Mouse (Mus musculus) cerebellum, adult 2 months (tissue): ENCODE results near the gene Gpc6. TPM values are rescaled to one million over a fixed set of nuclear protein-coding genes. Genes with fewer than 3 reads are reported as not detected.

Experiments
- DNase-seq, 2 experiments: peaks; one replicate each; pipeline ENCODE4 v3.0.0; 2021
- H3K27ac ChIP-seq: fragments of 200-500 bp; 2 replicates; pipeline ENCODE4 v1.5.1; 2012; ENCODE audit warnings: low read length, control low read depth, inconsistent platforms; ENCODE audit not compliant: insufficient read depth
- H3K27me3 ChIP-seq: fragments of 200-500 bp; 2 replicates; pipeline ENCODE4 v1.6.1; 2012; ENCODE audit warnings: inconsistent platforms, mild to moderate bottlenecking, low read length, moderate library complexity; ENCODE audit not compliant: control insufficient read depth, insufficient read depth
- H3K4me1 ChIP-seq: fragments of 200-500 bp; 2 replicates; pipeline ENCODE4 v1.6.1; 2011; ENCODE audit warnings: low read length; ENCODE audit not compliant: control insufficient read depth, insufficient read depth
- H3K4me3 ChIP-seq: fragments of 200-500 bp; replicated peaks from 2 replicates; pipeline ENCODE3; 2011; ENCODE audit warnings: mild to moderate bottlenecking, low read depth, low read length, control low read depth; ENCODE audit not compliant: insufficient read depth
- CTCF ChIP-seq: fragments of 200-500 bp; IDR thresholded peaks from 2 replicates; pipeline ENCODE4 v1.5.1; 2011; ENCODE audit warnings: low read depth, mild to moderate bottlenecking, control low read depth, low read length, moderate library complexity, borderline replicate concordance; ENCODE audit not compliant: insufficient read depth
- POLR2A ChIP-seq: fragments of 200-500 bp; IDR thresholded peaks from 2 replicates; pipeline ENCODE4 v1.6.1; 2011; ENCODE audit warnings: low read length, control low read depth, borderline replicate concordance; ENCODE audit not compliant: insufficient read depth
- WGBS: fragments of 180-500 bp; shearing (Covaris S2); methylation state at CpG from one replicate; pipeline ENCODE4 v1.1.7; 2018; 5-methylcytosine and 5-hydroxymethylcytosine counted together
- polyA plus RNA-seq: library from polyadenylated mRNA; depleted of rRNA; stranded (reverse); fragments of >200 nt; gene quantifications from 2 replicates; pipeline ENCODE4 v1.2.3, GENCODE M21; 2012

Gene Gpc6
- polyA plus RNA-seq, 1 experiment, result 5.3 TPM

- no peaks in the 10 kb centered on the region for H3K27me3 ChIP-seq
- TF ChIP-seq POLR2A (no peak), CTCF (no peak)
- H3K4me1 ChIP-seq, result no peaks in the 10 kb centered on the region
- H3K4me3 ChIP-seq, result no peak overlapping the region
- 76% methylated on average over 10 of the region's 10 CpGs for WGBS
- H3K27ac ChIP-seq, result no peak overlapping the region
- no peak for DNase-seq
Measured at GRCm38 (mm10) chr14:117700670-117701280, 775.7 kb downstream of the Gpc6 start.

GRCm38 (mm10) chr14:117708817-117709216 is 783.7 kb downstream of the Gpc6 start:
- no peak for DNase-seq
- 87% methylated on average over 3 of the region's 3 CpGs for WGBS
- no peak overlapping the region for H3K27ac ChIP-seq
- TF ChIP-seq CTCF (no peak), POLR2A (no peak)
- H3K27me3 ChIP-seq, result no peaks in the 10 kb centered on the region
- no peaks in the 10 kb centered on the region; the same call in 1 of the 2 replicates for H3K4me1 ChIP-seq
- H3K4me3 ChIP-seq, result no peak overlapping the region

- 19% methylated on average over 10 of the region's 10 CpGs for WGBS
- peak; percentile 66 to 83 for DNase-seq
- no peaks in the 10 kb centered on the region for H3K27me3 ChIP-seq
- no peak overlapping the region for H3K27ac ChIP-seq
- no peaks in the 10 kb centered on the region; the same call in 1 of the 2 replicates for H3K4me1 ChIP-seq
- no peak for TF ChIP-seq CTCF
- TF ChIP-seq POLR2A, result no peak
- H3K4me3 ChIP-seq, result no peak overlapping the region
Measured at GRCm38 (mm10) chr14:117710463-117710911, 785.4 kb downstream of the Gpc6 start.

- H3K4me3 ChIP-seq, result no peak overlapping the region
- WGBS, result 74% methylated on average over 7 of the region's 7 CpGs
Measured at GRCm38 (mm10) chr14:117712311-117712710, 787.2 kb downstream of the Gpc6 start.

GRCm38 (mm10) chr14:117714165-117714564 is 789.0 kb downstream of the Gpc6 start:
- Histone ChIP-seq H3K27ac (no peak overlapping the region), H3K27me3 (no peaks in the 10 kb centered on the region), H3K4me3 (no peak overlapping the region), H3K4me1 (no peaks in the 10 kb centered on the region; the same call in 1 of the 2 replicates)
- 90% methylated on average over 8 of the region's 8 CpGs for WGBS
- TF ChIP-seq CTCF, result no peak
- no peak for TF ChIP-seq POLR2A
- no peak for DNase-seq

More at GRCm38 (mm10) chr14:117712311-117712710, 787.2 kb downstream of the Gpc6 start:
- no peak for TF ChIP-seq CTCF
- no peak for TF ChIP-seq POLR2A
- Histone ChIP-seq H3K27ac (no peak overlapping the region), H3K4me1 (no peaks in the 10 kb centered on the region; the same call in 1 of the 2 replicates), H3K27me3 (no peaks in the 10 kb centered on the region)
- no peak for DNase-seq

GRCm38 (mm10) chr14:117716305-117716704 is 791.2 kb downstream of the Gpc6 start:
- no peak overlapping the region for H3K4me3 ChIP-seq
- 98% methylated on average over 3 of the region's 3 CpGs for WGBS
- no peaks in the 10 kb centered on the region for H3K4me1 ChIP-seq
- DNase-seq, result no peak
- H3K27me3 ChIP-seq, result no peaks in the 10 kb centered on the region
- TF ChIP-seq CTCF (no peak), POLR2A (no peak)
- H3K27ac ChIP-seq, result no peak overlapping the region

DNA sequence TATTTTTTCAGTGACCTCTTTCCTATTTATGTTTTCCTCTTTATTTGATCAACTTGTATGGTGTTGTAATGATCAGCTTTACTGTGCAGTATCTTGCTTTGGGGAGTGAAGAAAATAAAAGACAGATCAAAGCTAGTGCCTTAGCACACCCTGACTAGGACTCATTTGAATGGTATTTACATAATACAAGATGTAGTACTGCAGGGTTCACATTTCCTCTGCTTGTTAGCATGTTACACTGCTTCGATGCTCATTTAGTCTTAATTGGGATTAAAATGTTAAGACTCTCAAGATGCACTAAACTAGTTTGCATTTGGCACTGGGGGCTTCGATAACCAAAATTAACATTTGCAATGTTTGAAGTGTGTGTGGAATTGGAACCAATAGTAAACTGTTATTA is 803.6 kb downstream of the Gpc6 start:
- DNase-seq, result no peak
- H3K4me3 ChIP-seq, result no peak overlapping the region
- H3K27ac ChIP-seq, result no peak overlapping the region
- no peaks in the 10 kb centered on the region for H3K4me1 ChIP-seq
- H3K27me3 ChIP-seq, result no peaks in the 10 kb centered on the region
- TF ChIP-seq CTCF (no peak), POLR2A (no peak)
- 92% methylated on average over 2 of the region's 2 CpGs for WGBS

DNA sequence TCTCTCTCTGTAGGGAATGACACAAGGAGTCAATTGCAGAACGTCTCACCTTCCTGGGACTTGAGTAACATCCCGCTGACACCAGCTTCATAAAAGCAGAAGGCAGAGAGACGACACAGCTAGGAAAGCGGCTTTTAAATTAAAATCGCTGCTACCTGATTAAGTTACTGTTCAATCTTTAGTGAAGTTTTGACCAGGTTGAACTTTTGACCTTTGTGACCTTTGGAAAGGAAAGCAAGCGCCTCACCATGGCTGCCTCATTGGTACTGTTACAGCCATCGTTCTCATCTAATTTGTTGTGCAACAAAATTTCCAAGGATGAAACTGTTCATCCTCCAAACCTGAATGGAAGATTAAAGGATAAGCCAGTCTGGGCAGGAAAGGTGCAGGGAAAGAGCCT is 830.1 kb downstream of the Gpc6 start:
- no peaks in the 10 kb centered on the region for H3K27me3 ChIP-seq
- H3K27ac ChIP-seq, result no peak overlapping the region
- no peak for TF ChIP-seq POLR2A
- no peaks in the 10 kb centered on the region for H3K4me1 ChIP-seq
- 87% methylated on average over 7 of the region's 7 CpGs for WGBS
- DNase-seq, result no peak
- no peak overlapping the region for H3K4me3 ChIP-seq
